Mouse (Mus musculus) cerebellum, adult (tissue): Measurements from ENCODE around the gene Taf1.

ENCODE experiments used
- ATAC-seq: cut with Nextera tagmentation; 2 replicates; pipeline ENCODE4 v1.9.2; 2017; ENCODE audit warnings: mild to moderate bottlenecking, moderate library complexity, mixed read lengths; ENCODE audit not compliant: insufficient number of reproducible peaks, low FRiP score, low TSS enrichment

Taf1 gene

GRCm38 (mm10) chrX:101532347-101533221, at the start of gene Taf1:
Gene Taf1, plus strand, starts transcription at chrX:101532734.
- peak; percentile 100 for ATAC-seq

GRCm38 (mm10) chrX:101486487-101487152, 45.9 kb upstream of the Taf1 start:
- peak; percentile 85 for ATAC-seq

GRCm38 (mm10) chrX:101504636-101505035, 27.9 kb upstream of the Taf1 start:
- ATAC-seq = no peak

- no peak for ATAC-seq
Measured at GRCm38 (mm10) chrX:101515710-101516109, 16.8 kb upstream of the Taf1 start.

- no peak for ATAC-seq
Measured at GRCm38 (mm10) chrX:101518006-101518405, 14.5 kb upstream of the Taf1 start.

- ATAC-seq = no peak
Measured at GRCm38 (mm10) chrX:101522027-101522426, 10.5 kb upstream of the Taf1 start.

GRCm38 (mm10) chrX:101527356-101527755, 5.2 kb upstream of the Taf1 start:
- no peak for ATAC-seq

- no peak for ATAC-seq
Measured at GRCm38 (mm10) chrX:101585455-101585854, 52.9 kb downstream of the Taf1 start.

- no peak for ATAC-seq
Measured at GRCm38 (mm10) chrX:101616183-101616582, 83.6 kb downstream of the Taf1 start.

GRCm38 (mm10) chrX:101617889-101618288, 85.4 kb downstream of the Taf1 start:
- no peak for ATAC-seq

GRCm38 (mm10) chrX:101620317-101620716, 87.8 kb downstream of the Taf1 start:
- no peak for ATAC-seq

- no peak for ATAC-seq
Measured at GRCm38 (mm10) chrX:101622539-101622938, 90.0 kb downstream of the Taf1 start.

GRCm38 (mm10) chrX:101636821-101637525, 104.4 kb downstream of the Taf1 start:
- ATAC-seq = no peak

GRCm38 (mm10) chrX:101638856-101639255, 106.3 kb downstream of the Taf1 start:
- no peak for ATAC-seq

GRCm38 (mm10) chrX:101639306-101639705, 106.8 kb downstream of the Taf1 start:
- ATAC-seq = no peak

GRCm38 (mm10) chrX:101639741-101640166, 107.2 kb downstream of the Taf1 start, which contains the start of gene Ogt:
Gene Ogt, plus strand, starts transcription at chrX:101640060.
- peak; percentile 95 for ATAC-seq

GRCm38 (mm10) chrX:101640194-101641160, 107.9 kb downstream of the Taf1 start:
- ATAC-seq = peak; percentile 49; the same call in 1 of the 2 replicates

- no peak for ATAC-seq
Measured at GRCm38 (mm10) chrX:101641161-101641530, 108.6 kb downstream of the Taf1 start.

- no peak for ATAC-seq
Measured at GRCm38 (mm10) chrX:101642091-101642490, 109.6 kb downstream of the Taf1 start.

- no peak for ATAC-seq
Measured at GRCm38 (mm10) chrX:101645286-101645685, 112.8 kb downstream of the Taf1 start.
